ENCODE assay signal across 7 mouse cellular contexts in the genomic region with DNA sequence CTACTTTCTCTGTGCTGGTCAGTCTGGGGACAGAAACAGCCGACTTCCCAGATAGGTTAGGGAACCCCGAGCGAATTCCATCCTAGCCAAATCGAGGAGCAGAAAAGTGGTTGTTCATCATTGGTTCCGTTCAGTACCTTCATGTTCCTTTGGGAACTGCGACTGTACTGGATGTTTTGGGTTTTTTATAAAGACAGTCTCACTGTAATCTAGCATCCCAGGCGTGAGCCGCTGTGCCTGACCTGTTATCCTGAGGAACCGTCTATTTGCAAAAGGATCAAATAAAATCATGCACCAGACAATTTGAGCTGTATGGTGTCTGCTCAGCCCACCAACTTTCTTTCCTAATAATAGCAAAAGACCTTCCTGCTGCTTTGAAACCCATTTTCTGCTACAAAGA. TPM values are rescaled to one million over a fixed set of nuclear protein-coding genes. Genes with fewer than 3 reads are reported as not detected.
DNase-seq lines count a peak whose midpoint lies in the region; ATAC-seq and TF ChIP-seq lines count a peak whose summit lies in the region.

No protein-coding gene starts in this region.

- H3K4me1 ChIP-seq in testis, adult 2 months (ENCODE audit: control insufficient read depth, insufficient read depth, low read length), result no peaks in the 10 kb centered on the region; the same call in 1 of the 2 replicates
- H3K4me1 ChIP-seq in forebrain, embryonic 11.5 days (replicated peaks; ENCODE audit: control insufficient read depth, insufficient read depth, low read length), result no peaks in the 10 kb centered on the region; the same call in 1 of the 2 replicates
- H3K4me1 ChIP-seq in liver, embryonic 11.5 days (replicated peaks; ENCODE audit: control insufficient read depth, insufficient read depth, low read length), result peaks cover 16% of the 10 kb centered on the region; the same call in 1 of the 2 replicates

- no peak for TF ChIP-seq CTCF in testis, adult 2 months (IDR thresholded peaks at IDR 0.05; ENCODE audit: control insufficient read depth, insufficient read depth, insufficient replicate concordance, low read depth, low read length)

- WGBS in forebrain, embryonic 11.5 days, result 1% methylated on average over 9 of the region's 9 CpGs
- under 1% methylated on average over 9 of the region's 9 CpGs for WGBS in liver, embryonic 11.5 days

- H3K9ac ChIP-seq in forebrain, embryonic 11.5 days (ENCODE audit: low read length), result peak overlapping the region; percentile 92
- H3K9ac ChIP-seq in liver, embryonic 11.5 days (ENCODE audit: low read depth, low read length), result peak overlapping the region; percentile 100

- H3K9me3 ChIP-seq in forebrain, embryonic 11.5 days (ENCODE audit: control insufficient read depth, low read length), result no peaks in the 10 kb centered on the region
- H3K9me3 ChIP-seq in liver, embryonic 11.5 days (ENCODE audit: control insufficient read depth, low read length), result no peaks in the 10 kb centered on the region

- H3K27ac ChIP-seq in testis, adult 2 months (ENCODE audit: control insufficient read depth, insufficient read depth, low read depth, low read length), result peak overlapping the region; percentile 86
- peak overlapping the region; percentile 89; the same call in 1 of the 2 replicates for H3K27ac ChIP-seq in forebrain, embryonic 11.5 days (ENCODE audit: low read depth, low read length)
- H3K27ac ChIP-seq in liver, embryonic 11.5 days (ENCODE audit: low read depth, low read length), result peak overlapping the region; percentile 98

- TF ChIP-seq POLR2A in testis, adult 2 months (IDR thresholded peaks at IDR 0.05; ENCODE audit: control insufficient read depth, low read depth, low read length), result no peak

- H3K4me3 ChIP-seq in testis, adult 2 months (ENCODE audit: control insufficient read depth, low read depth, low read length), result peak overlapping the region; percentile 97
- peak overlapping the region; percentile 92 for H3K4me3 ChIP-seq in forebrain, embryonic 11.5 days (ENCODE audit: low read depth, low read length)
- H3K4me3 ChIP-seq in liver, embryonic 11.5 days (ENCODE audit: low read depth, low read length), result peak overlapping the region; percentile 97

- H3K27me3 ChIP-seq in testis, adult 2 months (ENCODE audit: control insufficient read depth, insufficient read depth, low read length), result no peaks in the 10 kb centered on the region
- no peaks in the 10 kb centered on the region for H3K27me3 ChIP-seq in forebrain, embryonic 11.5 days (ENCODE audit: control insufficient read depth, insufficient read depth, low read length)
- no peaks in the 10 kb centered on the region for H3K27me3 ChIP-seq in liver, embryonic 11.5 days (replicated peaks; ENCODE audit: control insufficient read depth, insufficient read depth, low read length)

- DNase-seq in testis, postnatal 14 days (ENCODE audit: low spot score), result no peak
- DNase-seq in forebrain, embryonic 11.5 days (ENCODE audit: low spot score), result no peak
- DNase-seq in liver, embryonic 11.5 days (ENCODE audit: low spot score), result no peak
- DNase-seq in embryo, embryonic 10.5 days (ENCODE audit: low spot score), result no peak

- peak overlapping the region; percentile 83 for H3K4me2 ChIP-seq in forebrain, embryonic 11.5 days (ENCODE audit: low read depth, low read length, severe bottlenecking)
- peak overlapping the region; percentile 77 for H3K4me2 ChIP-seq in liver, embryonic 11.5 days

- no peak for ATAC-seq in forebrain, embryonic 11.5 days (replicated peaks; ENCODE audit: low FRiP score)
- no peak for ATAC-seq in liver, embryonic 11.5 days (replicated peaks; ENCODE audit: low FRiP score)
- ATAC-seq in monocyte, adult 5-6 weeks (replicated peaks; ENCODE audit: insufficient number of reproducible peaks, low FRiP score, low TSS enrichment, poor library complexity, severe bottlenecking), result no peak
- ATAC-seq in activated CD4-positive, CD25-positive, alpha-beta regulatory T cell, adult 4 months, result no peak

- no peaks in the 10 kb centered on the region for H3K36me3 ChIP-seq in testis, adult 2 months (ENCODE audit: control insufficient read depth, insufficient read depth, low read length)
- H3K36me3 ChIP-seq in forebrain, embryonic 11.5 days (ENCODE audit: control insufficient read depth, insufficient read depth, low read length), result no peaks in the 10 kb centered on the region
- no peaks in the 10 kb centered on the region for H3K36me3 ChIP-seq in liver, embryonic 11.5 days (ENCODE audit: control insufficient read depth, insufficient read depth, low read length)

RNA-seq across cellular contexts. Expression of a gene that starts 0.4 kb away (rescaled TPM):
- 73.7 and 76.2 TPM in 2 replicates for polyA plus RNA-seq in testis, adult 2 months (2012; rRNA removed)
- polyA plus RNA-seq in forebrain, embryonic 11.5 days (2014; fragmentation: Nextera tagmentation; extraction: Ambion mirVana), result 206 and 224 TPM in 2 replicates
- polyA plus RNA-seq in liver, embryonic 11.5 days (2014; fragmentation: Nextera tagmentation; extraction: Ambion mirVana), result 133 and 144 TPM in 2 replicates
- 267 to 440 TPM (median 292 TPM) in 3 replicates for total RNA-seq in monocyte, adult 5-6 weeks (2017)
- polyA plus RNA-seq in activated CD4-positive, CD25-positive, alpha-beta regulatory T cell, adult 4 months (2017; shearing (Covaris generic)), result 100 to 1,000 TPM; 162 to 188 TPM

RNA-seq across cellular contexts. Expression of a gene that starts 0.5 kb away (rescaled TPM):
- 5.7 and 5.8 TPM in 2 replicates for polyA plus RNA-seq in testis, adult 2 months (2012; rRNA removed)
- polyA plus RNA-seq in forebrain, embryonic 11.5 days (2014; fragmentation: Nextera tagmentation; extraction: Ambion mirVana), result 13.8 and 16.5 TPM in 2 replicates
- 15.3 and 15.7 TPM in 2 replicates for polyA plus RNA-seq in liver, embryonic 11.5 days (2014; fragmentation: Nextera tagmentation; extraction: Ambion mirVana)
- total RNA-seq in monocyte, adult 5-6 weeks (2017), result 4.1 to 7.1 TPM (median 4.7 TPM) in 3 replicates
- 1 to 10 TPM; 6.8 to 9.9 TPM for polyA plus RNA-seq in activated CD4-positive, CD25-positive, alpha-beta regulatory T cell, adult 4 months (2017; shearing (Covaris generic))
